Mouse (Mus musculus): ENCODE measurements around the gene Rasgrp2.

Rasgrp2 gene

DNA sequence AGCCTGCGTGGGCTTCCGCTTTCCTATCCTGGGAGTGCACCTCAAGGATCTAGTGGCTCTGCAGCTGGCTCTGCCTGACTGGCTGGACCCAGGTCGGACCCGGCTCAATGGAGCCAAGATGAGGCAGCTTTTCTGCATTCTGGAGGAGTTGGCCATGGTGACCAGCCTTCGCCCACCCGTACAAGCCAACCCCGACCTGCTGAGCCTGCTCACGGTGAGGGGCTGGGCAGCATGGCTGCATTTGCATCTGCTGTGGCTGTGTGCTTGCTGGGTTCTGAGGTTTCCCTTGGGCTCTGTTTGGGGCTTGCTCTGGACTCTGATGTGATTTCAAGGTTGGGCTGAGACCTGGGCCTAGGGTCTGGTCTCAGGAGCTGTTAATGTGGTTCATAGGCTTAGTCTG lies 8.0 kb downstream of the Rasgrp2 start:
- no peak for DNase-seq (ENCODE audit: low read depth, low spot score)

DNA sequence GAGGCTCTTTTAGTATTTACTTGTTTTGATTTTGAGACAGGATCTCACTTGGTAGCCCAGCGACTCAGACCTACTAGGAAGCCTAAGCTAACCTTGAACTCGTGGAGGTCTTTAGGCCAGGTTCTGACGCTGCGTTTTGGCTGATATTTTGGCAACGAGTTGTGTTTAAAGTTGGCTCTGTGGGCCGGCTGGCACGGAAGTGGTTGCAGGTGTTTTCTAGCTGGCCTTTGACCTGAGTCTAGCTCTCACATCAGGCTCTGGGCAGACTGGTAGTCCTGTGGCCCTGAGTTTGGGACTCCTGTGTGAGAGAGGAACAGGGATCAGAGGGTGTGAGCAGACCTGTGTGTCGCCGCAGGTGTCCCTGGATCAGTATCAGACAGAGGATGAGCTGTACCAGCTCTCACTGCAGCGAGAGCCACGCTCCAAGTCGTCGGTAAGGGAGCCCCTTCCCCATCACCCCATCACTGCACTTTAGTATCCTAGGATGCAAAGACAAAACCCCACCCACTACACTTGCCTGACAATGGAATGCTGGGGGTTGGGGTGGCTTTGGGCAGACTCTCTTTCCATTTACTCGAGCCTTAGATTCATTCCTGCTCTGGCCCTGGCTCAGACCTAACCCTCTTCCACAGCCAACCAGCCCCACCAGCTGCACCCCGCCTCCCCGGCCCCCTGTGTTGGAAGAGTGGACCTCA lies 8.8 kb downstream of the Rasgrp2 start:
- no peak for DNase-seq (ENCODE audit: low read depth, low spot score)

DNA sequence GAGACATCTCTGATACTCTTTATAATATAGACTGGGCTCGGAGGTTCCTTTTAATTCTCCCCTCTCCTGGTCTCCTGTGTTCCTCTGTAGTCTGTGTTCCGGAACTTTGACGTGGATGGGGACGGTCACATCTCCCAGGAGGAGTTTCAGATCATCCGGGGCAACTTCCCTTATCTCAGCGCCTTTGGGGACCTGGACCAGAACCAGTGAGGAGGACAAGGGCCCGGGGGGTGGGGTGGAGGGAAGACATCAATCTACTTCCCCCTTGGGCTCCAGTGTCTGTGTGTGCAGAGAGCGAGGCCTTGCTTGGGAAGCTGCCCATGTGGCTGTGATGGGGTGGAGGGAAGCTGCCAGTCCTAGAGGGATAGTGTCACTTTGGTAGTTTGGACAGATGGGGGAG lies 9.6 kb downstream of the Rasgrp2 start:
- DNase-seq (ENCODE audit: low read depth, low spot score), result no peak

- DNase-seq (ENCODE audit: low read depth, low spot score), result no peak
These were observed 10.0 kb downstream of the Rasgrp2 start for GRCm38 (mm10) chr19:6409176-6409575.

- DNase-seq (ENCODE audit: low read depth, low spot score), result no peak
These were observed 10.8 kb downstream of the Rasgrp2 start for GRCm38 (mm10) chr19:6409936-6410335.

- DNase-seq (ENCODE audit: low read depth, low spot score), result no peak
These were observed 13.7 kb downstream of the Rasgrp2 start for GRCm38 (mm10) chr19:6412798-6413197.

DNA sequence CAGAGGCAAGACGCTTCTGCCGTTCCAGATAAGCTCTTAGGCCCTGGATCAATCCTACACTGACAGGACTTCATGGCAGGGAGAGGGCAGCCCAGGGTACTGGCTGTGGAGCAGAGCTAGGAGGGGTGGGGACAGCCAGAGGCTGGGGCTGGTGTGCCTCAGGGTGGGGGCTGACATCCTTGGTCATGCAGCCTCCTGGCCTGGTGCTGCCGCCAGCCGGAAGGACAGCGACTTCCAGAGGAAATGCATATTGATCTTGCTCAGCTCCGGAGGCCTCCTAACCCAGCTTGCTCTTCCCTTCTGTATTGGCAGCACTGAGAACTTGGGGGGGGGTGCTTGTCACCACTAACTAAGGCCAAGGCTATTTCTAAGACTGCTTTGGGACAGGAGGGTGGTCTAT lies 16.3 kb downstream of the Rasgrp2 start:
- no peak for DNase-seq (ENCODE audit: low read depth, low spot score)

DNA sequence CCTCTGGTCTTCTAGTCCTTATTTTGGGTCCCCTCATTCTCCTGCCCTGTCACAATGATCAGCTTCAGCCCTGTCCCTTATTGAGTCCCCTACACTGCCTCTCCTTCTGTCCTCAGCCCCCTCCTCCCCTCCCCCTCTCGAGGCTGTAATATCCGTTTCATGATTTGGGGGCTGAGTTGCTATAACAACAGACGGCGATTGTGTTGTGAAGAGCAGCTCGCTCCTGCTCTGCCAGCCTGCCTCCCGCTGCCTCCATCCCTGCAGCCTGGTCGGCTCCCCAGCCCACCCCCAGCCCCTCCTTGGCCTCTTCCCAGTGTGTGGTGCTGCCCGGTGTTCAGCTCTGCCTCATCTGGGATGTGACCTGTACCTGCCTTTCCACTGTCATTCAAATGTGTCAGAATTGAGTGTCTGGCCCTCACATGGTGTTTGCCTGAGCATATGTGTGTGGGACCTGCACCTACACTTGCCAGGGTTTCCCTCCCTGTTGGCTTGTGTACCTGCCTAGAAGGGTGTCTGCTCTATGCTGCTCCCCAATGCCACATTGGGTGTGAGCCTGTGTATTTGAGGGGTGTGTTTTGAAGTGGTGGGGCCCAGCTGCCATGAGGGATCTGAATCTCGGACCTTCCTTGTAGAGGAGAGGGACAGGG lies 17.1 kb downstream of the Rasgrp2 start:
- no peak for DNase-seq (ENCODE audit: low read depth, low spot score)

GRCm38 (mm10) chr19:6416894-6417761 lies 18.0 kb downstream of the Rasgrp2 start:
- no peak for DNase-seq (ENCODE audit: low read depth, low spot score)

GRCm38 (mm10) chr19:6418233-6418879 lies 19.2 kb downstream of the Rasgrp2 start, which contains the start of gene Nrxn2:
Gene Nrxn2, plus strand, starts transcription at chr19:6418731.
- DNase-seq (ENCODE audit: low read depth, low spot score), result peak; percentile 79

DNA sequence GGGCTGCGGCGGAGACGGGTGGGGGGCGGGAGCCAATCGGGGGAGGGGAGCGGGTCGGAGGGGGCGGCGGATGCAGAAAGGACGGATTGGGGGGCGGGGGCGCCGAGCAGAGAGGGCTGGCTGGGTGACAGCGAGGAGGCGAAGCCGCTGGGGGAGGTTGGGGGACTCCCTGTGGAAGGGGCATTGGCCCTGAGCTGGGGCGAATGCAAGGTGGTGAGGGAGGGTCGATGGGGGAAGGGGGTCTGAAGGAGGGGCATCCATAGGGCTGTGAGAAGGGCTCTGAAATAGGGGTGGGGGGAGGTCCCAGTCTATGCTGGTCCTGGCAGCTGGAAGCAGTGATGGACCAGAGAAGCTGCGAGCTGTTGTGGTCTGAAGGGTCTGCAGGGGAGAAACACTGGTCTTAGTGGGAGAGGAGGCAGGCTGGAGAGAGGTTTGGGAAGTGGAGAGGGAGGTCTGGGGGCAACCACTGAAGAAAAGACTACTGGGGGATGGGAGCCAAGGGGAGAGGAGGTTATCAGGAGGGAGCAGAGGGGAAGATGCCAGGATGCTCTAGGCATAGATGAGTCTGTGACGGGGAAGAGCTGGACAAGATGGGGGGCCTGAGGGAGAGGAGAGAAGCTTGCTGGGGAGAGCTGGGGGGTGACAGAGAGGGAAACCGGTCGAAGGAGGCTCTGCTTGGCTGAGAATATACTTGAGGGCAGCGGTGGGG lies 20.0 kb downstream of the Rasgrp2 start:
- DNase-seq (ENCODE audit: low read depth, low spot score), result no peak

- DNase-seq (ENCODE audit: low read depth, low spot score), result no peak
These were observed 20.7 kb downstream of the Rasgrp2 start for GRCm38 (mm10) chr19:6419805-6420310.

GRCm38 (mm10) chr19:6420481-6421210 lies 21.5 kb downstream of the Rasgrp2 start:
- no peak for DNase-seq (ENCODE audit: low read depth, low spot score)

DNA sequence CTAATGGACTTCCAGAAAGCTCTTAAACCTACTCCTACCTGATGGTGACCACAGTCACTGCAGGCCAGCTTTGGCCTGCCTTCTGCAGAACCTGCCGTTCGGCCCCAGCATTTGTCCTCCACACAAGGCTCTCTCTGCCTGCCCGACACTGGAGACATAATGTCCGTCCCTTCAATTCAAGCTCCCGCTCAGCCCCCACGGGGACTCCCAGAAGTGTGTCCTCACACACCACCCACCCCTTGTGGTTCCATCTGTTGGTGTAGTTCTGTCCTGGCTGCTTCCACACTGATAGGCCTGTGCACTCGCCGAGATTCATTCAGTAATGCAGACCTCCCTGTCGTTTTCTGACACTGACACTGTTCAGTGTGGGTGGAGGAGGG lies 22.1 kb downstream of the Rasgrp2 start:
- DNase-seq (ENCODE audit: low read depth, low spot score), result no peak

DNA sequence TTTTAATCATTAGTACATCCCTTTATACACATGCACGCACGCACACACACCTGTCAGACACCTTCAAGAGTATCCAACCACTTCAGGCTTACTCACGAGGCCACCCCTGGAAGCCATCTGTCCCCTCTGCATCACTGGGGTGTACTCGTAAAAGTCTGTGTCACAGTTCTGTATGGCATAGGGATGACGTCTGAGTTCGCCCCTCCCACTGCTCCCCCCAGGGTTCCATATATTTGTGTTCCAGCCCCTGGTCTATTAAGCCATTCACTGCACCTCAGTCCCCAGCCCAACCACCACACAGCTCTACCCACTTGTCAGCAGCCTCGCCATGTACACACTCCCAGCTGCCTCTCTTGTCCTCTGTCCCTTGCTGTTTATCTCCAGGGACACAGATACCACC lies 22.9 kb downstream of the Rasgrp2 start:
- no peak for DNase-seq (ENCODE audit: low read depth, low spot score)

- no peak for DNase-seq (ENCODE audit: low read depth, low spot score)
These were observed 24.1 kb downstream of the Rasgrp2 start for GRCm38 (mm10) chr19:6423241-6423640.

GRCm38 (mm10) chr19:6424137-6424881 lies 25.2 kb downstream of the Rasgrp2 start:
- no peak for DNase-seq (ENCODE audit: low read depth, low spot score)

GRCm38 (mm10) chr19:6425595-6425994 lies 26.5 kb downstream of the Rasgrp2 start:
- no peak for DNase-seq (ENCODE audit: low read depth, low spot score)

DNA sequence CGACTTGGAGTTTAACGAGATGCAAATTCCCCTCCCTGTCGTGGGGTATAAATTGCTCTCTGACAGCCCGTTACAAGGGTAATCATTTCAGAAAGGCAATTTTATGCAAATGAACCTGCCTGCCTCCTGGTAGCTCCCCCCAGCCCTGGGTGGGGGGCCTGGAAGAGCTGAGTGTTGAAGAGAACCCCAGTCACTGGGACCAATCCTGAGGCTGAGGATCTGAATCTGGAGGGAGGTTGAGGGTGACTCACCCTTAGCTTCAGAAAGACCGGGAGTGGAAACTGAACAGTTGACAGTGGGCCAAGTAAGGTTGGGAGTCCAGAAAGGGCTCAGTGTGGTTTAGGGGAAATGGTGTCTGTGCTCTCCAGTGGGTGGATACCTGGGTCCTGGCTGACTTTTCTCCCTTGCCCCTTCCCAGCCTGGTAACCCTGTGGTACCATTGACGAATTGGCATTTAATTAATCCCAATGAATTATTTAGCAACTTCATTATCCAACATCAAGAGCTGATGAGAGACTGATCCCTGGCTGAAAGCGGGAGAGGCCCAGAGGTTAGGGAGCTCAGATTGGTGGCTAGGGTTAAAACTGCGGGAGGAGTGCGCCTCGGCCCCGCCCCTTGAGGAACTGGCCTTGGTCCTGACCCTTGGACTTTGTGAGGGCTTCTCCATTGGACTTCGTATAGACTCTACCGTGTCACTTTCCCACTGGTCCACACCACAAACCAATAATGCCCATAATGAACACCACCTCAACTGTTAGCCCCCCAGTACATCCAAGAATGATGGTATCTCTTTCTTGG lies 27.8 kb downstream of the Rasgrp2 start:
- no peak for DNase-seq (ENCODE audit: low read depth, low spot score)

Data from skeletal muscle tissue, adult 2 months (tissue).